Mouse (Mus musculus) myocyte (in vitro differentiated cells): ENCODE measurements around the gene Fchsd2.

Experiments used
- POLR2A ChIP-seq: IDR thresholded peaks from one replicate; pipeline ENCODE4 v1.6.1; 2011; ENCODE audit warnings: low read depth, mild to moderate bottlenecking, control low read depth, moderate library complexity; ENCODE audit not compliant: insufficient read length
- POLR2AphosphoS2 ChIP-seq: IDR thresholded peaks from one replicate; pipeline ENCODE4 v1.6.1; 2011; ENCODE audit warnings: low read depth, control low read depth; ENCODE audit not compliant: insufficient read length
- TCF3 ChIP-seq: IDR thresholded peaks from one replicate; pipeline ENCODE4 v1.6.1; 2011; ENCODE audit warnings: low read depth, control low read depth; ENCODE audit not compliant: insufficient read length

DNA sequence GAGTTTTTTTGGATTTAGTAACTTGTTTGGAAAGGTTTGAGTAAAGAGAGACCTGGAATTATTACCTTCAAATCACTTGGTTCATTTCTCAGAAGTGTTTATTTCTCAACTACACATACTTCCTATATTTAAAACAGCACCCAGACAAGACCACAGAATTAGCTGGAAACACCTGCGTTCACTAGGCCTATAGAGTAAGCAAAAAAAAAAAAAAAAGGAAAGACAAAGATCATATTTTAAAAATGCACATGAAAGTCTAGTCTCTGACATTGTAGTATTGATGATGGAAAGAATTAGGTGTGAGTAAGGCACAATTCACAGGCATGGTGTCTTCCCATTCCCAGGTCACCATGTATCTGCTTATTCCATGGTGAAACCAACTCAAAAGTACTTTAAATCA, 118.2 kb downstream of the Fchsd2 start:
- no peak for TF ChIP-seq POLR2A
- no peak for TF ChIP-seq TCF3
- no peak for TF ChIP-seq POLR2AphosphoS2
